Mouse (Mus musculus) urinary bladder, postnatal 14 days (tissue): ENCODE measurements around the gene Hs6st1.
"Not testable (repeated sequence)": the region's sequence is repeated elsewhere in the genome, so short reads cannot be mapped to it uniquely, and the experiment has no call there.

ENCODE experiments used
- DNase-seq: peaks from one replicate; pipeline ENCODE4 v3.0.0; 2021; ENCODE audit warnings: low spot score

Gene Hs6st1

GRCm38 (mm10) chr1:36068076-36068475, at the start of gene Hs6st1:
Hs6st1 (plus strand) TSS chr1:36068400.
- peak; percentile 95 for DNase-seq

- DNase-seq: no peak
Observed at GRCm38 (mm10) chr1:36018617-36019016, 49.6 kb upstream of the Hs6st1 start.

- no peak for DNase-seq
Observed at GRCm38 (mm10) chr1:36019161-36019560, 49.0 kb upstream of the Hs6st1 start.

- no peak for DNase-seq
Observed at GRCm38 (mm10) chr1:36020315-36020714, 47.9 kb upstream of the Hs6st1 start.

GRCm38 (mm10) chr1:36030421-36030821, 37.8 kb upstream of the Hs6st1 start:
- DNase-seq: peak; percentile 69

GRCm38 (mm10) chr1:36038769-36039168, 29.4 kb upstream of the Hs6st1 start:
- DNase-seq: no peak

- no peak for DNase-seq
Observed at GRCm38 (mm10) chr1:36042072-36042471, 26.1 kb upstream of the Hs6st1 start.

GRCm38 (mm10) chr1:36043793-36044192, 24.4 kb upstream of the Hs6st1 start:
- not testable (repeated sequence) for DNase-seq

- DNase-seq: no peak
Observed at GRCm38 (mm10) chr1:36044288-36044687, 23.9 kb upstream of the Hs6st1 start.

GRCm38 (mm10) chr1:36052672-36053071, 15.5 kb upstream of the Hs6st1 start:
- no peak for DNase-seq

- no peak for DNase-seq
Observed at GRCm38 (mm10) chr1:36053566-36053965, 14.6 kb upstream of the Hs6st1 start.

- no peak for DNase-seq
Observed at GRCm38 (mm10) chr1:36054182-36054966, 13.8 kb upstream of the Hs6st1 start.

- no peak for DNase-seq
Observed at GRCm38 (mm10) chr1:36054967-36055357, 13.2 kb upstream of the Hs6st1 start.

- DNase-seq: no peak
Observed at GRCm38 (mm10) chr1:36059351-36059750, 8.8 kb upstream of the Hs6st1 start.

- DNase-seq: peak; percentile 77
Observed at GRCm38 (mm10) chr1:36059959-36060953, 7.9 kb upstream of the Hs6st1 start.

GRCm38 (mm10) chr1:36061211-36061915, 6.8 kb upstream of the Hs6st1 start:
- peak; percentile 1 for DNase-seq

- no peak for DNase-seq
Observed at GRCm38 (mm10) chr1:36062088-36062805, 6.0 kb upstream of the Hs6st1 start.

- peak; percentile 1 for DNase-seq
Observed at GRCm38 (mm10) chr1:36062826-36063640, 5.2 kb upstream of the Hs6st1 start.

GRCm38 (mm10) chr1:36063641-36063955, 4.6 kb upstream of the Hs6st1 start:
- peak; percentile 2 for DNase-seq

GRCm38 (mm10) chr1:36064223-36064622, 4.0 kb upstream of the Hs6st1 start:
- DNase-seq: peak; percentile 2
